Mouse (Mus musculus): ENCODE results near the gene Rhox3e. TPM values are rescaled to one million over a fixed set of nuclear protein-coding genes. Genes with fewer than 3 reads are reported as not detected.
"Not testable (repeated sequence)": the region's sequence is repeated elsewhere in the genome, so short reads cannot be mapped to it uniquely, and the experiment has no call there.

Rhox3e gene
- not detected in 2 replicates for polyA plus RNA-seq (2011; ENCODE audit: insufficient read length, low read depth, missing spikeins)

DNA sequence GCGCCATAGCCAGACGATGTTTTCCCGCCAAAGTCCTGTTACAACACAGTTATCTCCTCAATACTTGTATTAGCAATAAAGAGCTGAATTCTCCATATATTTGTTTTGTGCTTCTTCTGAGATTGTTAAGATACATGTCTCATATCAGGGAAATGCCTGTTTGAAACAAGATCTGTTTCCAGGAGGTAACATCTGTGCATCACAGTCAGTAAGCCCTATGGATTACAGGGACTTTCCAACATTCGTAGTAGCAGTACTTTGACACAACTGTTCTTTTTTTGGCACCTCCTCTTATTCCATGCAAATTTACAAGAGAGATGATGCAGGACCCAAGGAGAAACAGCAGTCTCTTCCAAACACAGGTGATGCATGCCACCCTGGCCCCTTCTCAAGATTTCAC lies at the start of gene Rhox3e:
Gene Rhox3e (plus strand): TSS at position 301 of the 400 bp plus-strand sequence.
- not testable (repeated sequence) for H3K27ac ChIP-seq (ENCODE audit: insufficient read depth, low read length); H3K4me1 ChIP-seq (ENCODE audit: control insufficient read depth, insufficient read depth, low read length); H3K4me3 ChIP-seq (ENCODE audit: insufficient read depth, low read length)

DNA sequence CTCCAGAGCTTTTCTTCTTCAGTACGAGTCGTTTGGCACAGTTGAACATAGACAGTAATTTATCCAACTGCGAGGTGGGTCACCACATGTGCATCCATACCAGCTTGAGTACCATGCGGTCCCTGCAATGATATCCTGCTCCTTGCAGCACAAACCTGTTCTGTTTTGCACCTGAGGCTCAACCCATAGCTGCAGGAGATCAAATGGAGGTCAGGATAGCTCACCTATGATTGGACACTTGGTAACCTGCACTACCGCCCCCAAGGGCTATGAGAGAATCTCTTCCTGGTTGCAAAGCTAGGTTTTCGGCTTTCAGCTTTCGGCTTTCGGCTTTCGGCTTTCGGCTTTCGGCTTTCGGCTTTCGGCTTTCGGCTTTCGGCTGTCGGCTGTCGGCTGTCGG lies 27.8 kb upstream of the Rhox3e start, which contains the start of gene Rhox4d:
Gene Rhox4d (plus strand): TSS at position 301 of the 400 bp plus-strand sequence.
- H3K27ac ChIP-seq (ENCODE audit: insufficient read depth, low read length); H3K4me1 ChIP-seq (ENCODE audit: control insufficient read depth, insufficient read depth, low read length); H3K4me3 ChIP-seq (ENCODE audit: insufficient read depth, low read length): not testable (repeated sequence)

DNA sequence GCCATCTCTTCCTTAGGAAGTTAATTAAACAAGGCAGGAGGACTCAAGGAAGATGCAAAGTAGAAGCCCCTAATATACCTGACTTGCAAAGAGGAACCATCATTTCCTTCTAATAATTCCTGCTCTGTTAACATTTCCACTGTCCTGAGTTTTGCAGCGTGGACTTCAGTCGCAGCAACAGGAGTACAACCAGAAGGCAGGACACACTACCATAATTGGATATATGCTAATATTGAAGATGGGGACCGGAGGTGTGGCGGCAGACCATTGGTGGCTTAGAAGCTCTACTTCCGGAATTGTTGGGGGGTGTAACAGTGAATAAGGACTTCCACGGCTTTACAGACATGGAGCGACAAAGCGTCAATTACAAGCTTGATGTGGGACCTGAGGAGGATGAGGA lies 11.7 kb upstream of the Rhox3e start, which contains the start of gene Rhox2e:
Gene Rhox2e (plus strand): TSS at position 301 of the 400 bp plus-strand sequence.
- H3K27ac ChIP-seq (ENCODE audit: insufficient read depth, low read length); H3K4me1 ChIP-seq (ENCODE audit: control insufficient read depth, insufficient read depth, low read length); H3K4me3 ChIP-seq (ENCODE audit: insufficient read depth, low read length): not testable (repeated sequence)

DNA sequence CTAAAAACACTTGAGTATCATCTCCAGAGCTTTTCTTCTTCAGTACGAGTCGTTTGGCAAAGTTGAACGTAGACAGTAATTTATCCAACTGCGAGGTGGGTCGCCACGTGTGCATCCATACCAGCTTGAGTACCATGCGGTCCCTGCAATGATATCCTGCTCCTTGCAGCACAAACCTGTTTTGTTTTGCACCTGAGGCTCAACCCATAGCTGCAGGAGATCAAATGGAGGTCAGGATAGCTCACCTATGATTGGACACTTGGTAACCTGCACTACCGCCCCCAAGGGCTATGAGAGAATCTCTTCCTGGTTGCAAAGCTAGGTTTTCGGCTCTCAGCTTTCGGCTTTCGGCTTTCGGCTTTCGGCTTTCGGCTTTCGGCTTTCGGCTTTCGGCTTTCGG lies 15.3 kb downstream of the Rhox3e start, which contains the start of gene Rhox4e:
Gene Rhox4e (plus strand): TSS at position 301 of the 400 bp plus-strand sequence.
- not testable (repeated sequence) for H3K4me1 ChIP-seq (ENCODE audit: control insufficient read depth, insufficient read depth, low read length); H3K4me3 ChIP-seq (ENCODE audit: insufficient read depth, low read length); H3K27ac ChIP-seq (ENCODE audit: insufficient read depth, low read length)

DNA sequence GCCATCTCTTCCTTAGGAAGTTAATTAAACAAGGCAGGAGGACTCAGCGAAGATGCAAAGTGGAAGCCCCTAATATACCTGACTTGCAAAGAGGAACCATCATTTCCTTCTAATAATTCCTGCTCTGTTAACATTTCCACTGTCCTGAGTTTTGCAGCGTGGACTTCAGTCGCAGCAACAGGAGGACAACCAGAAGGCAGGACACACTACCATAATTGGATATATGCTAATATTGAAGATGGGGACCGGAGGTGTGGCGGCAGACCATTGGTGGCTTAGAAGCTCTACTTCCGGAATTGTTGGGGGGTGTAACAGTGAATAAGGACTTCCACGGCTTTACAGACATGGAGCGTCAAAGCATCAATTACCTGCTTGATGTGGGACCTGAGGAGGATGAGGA lies 29.3 kb downstream of the Rhox3e start, which contains the start of gene Rhox2f:
Gene Rhox2f (plus strand): TSS at position 301 of the 400 bp plus-strand sequence.
- not testable (repeated sequence) for H3K4me1 ChIP-seq (ENCODE audit: control insufficient read depth, insufficient read depth, low read length); H3K4me3 ChIP-seq (ENCODE audit: insufficient read depth, low read length); H3K27ac ChIP-seq (ENCODE audit: insufficient read depth, low read length)

DNA sequence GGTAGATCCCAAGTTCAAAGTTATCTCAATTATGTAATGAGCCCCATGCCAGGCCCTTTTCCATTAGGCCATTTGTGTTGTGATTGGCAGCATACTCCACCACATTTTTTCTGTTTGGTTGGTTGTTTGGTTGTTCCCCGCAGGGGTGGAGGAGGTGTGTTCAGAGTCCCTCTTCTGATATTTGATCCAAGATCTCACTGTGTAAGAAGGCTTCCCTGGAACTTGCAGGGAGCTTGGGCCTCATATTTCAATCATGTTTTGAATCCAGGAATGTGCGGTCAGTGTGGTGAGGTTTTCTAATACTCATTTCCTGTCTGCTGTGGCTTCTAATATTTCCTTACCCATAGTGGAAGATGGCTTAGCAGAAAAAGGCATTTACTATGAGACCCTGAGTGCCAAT lies 30.8 kb downstream of the Rhox3e start:
- not testable (repeated sequence) for H3K4me3 ChIP-seq (ENCODE audit: insufficient read depth, low read length)

DNA sequence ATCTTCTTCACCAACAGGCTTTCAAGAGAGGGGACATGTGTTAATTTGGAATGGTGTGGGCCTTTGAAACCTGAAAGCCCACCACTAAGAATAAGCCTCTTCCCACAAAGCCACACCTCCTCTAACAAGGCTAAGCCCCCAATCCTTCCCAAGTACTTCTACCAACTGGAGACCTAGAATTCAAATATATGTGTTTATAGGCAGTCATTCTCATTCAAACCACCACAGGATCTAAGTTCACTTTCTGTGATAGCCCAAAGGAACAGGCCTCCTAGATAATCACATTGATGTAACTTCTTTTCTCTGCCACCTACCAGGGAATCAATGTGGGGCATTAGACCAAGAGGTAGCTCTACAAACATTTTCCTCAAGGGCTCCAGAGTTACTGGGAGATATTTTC lies 38.9 kb downstream of the Rhox3e start, which contains the start of gene Rhox3f:
Gene Rhox3f (plus strand): TSS at position 301 of the 400 bp plus-strand sequence.
- not testable (repeated sequence) for H3K27ac ChIP-seq (ENCODE audit: insufficient read depth, low read length); H3K4me3 ChIP-seq (ENCODE audit: insufficient read depth, low read length); H3K4me1 ChIP-seq (ENCODE audit: control insufficient read depth, insufficient read depth, low read length)

More for the DNA sequence above, 30.8 kb downstream of the Rhox3e start:
- not testable (repeated sequence) for H3K4me1 ChIP-seq (ENCODE audit: control insufficient read depth, insufficient read depth, low read length); H3K27ac ChIP-seq (ENCODE audit: insufficient read depth, low read length)

Other genes starting within 250 kb of the Rhox3e start
- not detected in 2 replicates for gene Rhox3a2, start 162.0 kb upstream of the Rhox3e start, polyA plus RNA-seq (2011; ENCODE audit: insufficient read length, low read depth, missing spikeins)
- not detected in 2 replicates for gene Rhox4a2, start 151.2 kb upstream of the Rhox3e start, polyA plus RNA-seq (2011; ENCODE audit: insufficient read length, low read depth, missing spikeins)
- not detected in 2 replicates for gene Rhox2b, start 130.0 kb upstream of the Rhox3e start, polyA plus RNA-seq (2011; ENCODE audit: insufficient read length, low read depth, missing spikeins)
- not detected in 2 replicates for gene Rhox4b, start 109.5 kb upstream of the Rhox3e start, polyA plus RNA-seq (2011; ENCODE audit: insufficient read length, low read depth, missing spikeins)
- gene Rhox2c, start 88.3 kb upstream of the Rhox3e start, polyA plus RNA-seq (2011; ENCODE audit: insufficient read length, low read depth, missing spikeins), result not detected in 2 replicates
- gene Rhox3c, start 83.4 kb upstream of the Rhox3e start, polyA plus RNA-seq (2011; ENCODE audit: insufficient read length, low read depth, missing spikeins), result not detected in 2 replicates
- not detected in 2 replicates for gene Rhox4c, start 61.7 kb upstream of the Rhox3e start, polyA plus RNA-seq (2011; ENCODE audit: insufficient read length, low read depth, missing spikeins)
- gene Rhox2d, start 48.6 kb upstream of the Rhox3e start, polyA plus RNA-seq (2011; ENCODE audit: insufficient read length, low read depth, missing spikeins), result not detected in 2 replicates
- gene Rhox4d, start 27.7 kb upstream of the Rhox3e start, polyA plus RNA-seq (2011; ENCODE audit: insufficient read length, low read depth, missing spikeins), result not detected in 2 replicates
- gene Rhox2e, start 11.6 kb upstream of the Rhox3e start, polyA plus RNA-seq (2011; ENCODE audit: insufficient read length, low read depth, missing spikeins), result not detected in 2 replicates
- not detected in 2 replicates for gene Rhox4e, start 15.4 kb downstream of the Rhox3e start, polyA plus RNA-seq (2011; ENCODE audit: insufficient read length, low read depth, missing spikeins)
- not detected in 2 replicates for gene Rhox2f, start 29.4 kb downstream of the Rhox3e start, polyA plus RNA-seq (2011; ENCODE audit: insufficient read length, low read depth, missing spikeins)
- not detected in 2 replicates for gene Rhox3f, start 39.0 kb downstream of the Rhox3e start, polyA plus RNA-seq (2011; ENCODE audit: insufficient read length, low read depth, missing spikeins)
- gene Rhox4f, start 65.7 kb downstream of the Rhox3e start, polyA plus RNA-seq (2011; ENCODE audit: insufficient read length, low read depth, missing spikeins), result not detected in 2 replicates
- gene Rhox3g, start 86.6 kb downstream of the Rhox3e start, polyA plus RNA-seq (2011; ENCODE audit: insufficient read length, low read depth, missing spikeins), result not detected in 2 replicates
- not detected in 2 replicates for gene Rhox2g, start 101.5 kb downstream of the Rhox3e start, polyA plus RNA-seq (2011; ENCODE audit: insufficient read length, low read depth, missing spikeins)
- gene Rhox4g, start 109.3 kb downstream of the Rhox3e start, polyA plus RNA-seq (2011; ENCODE audit: insufficient read length, low read depth, missing spikeins), result not detected in 2 replicates
- gene Rhox3h, start 126.7 kb downstream of the Rhox3e start, polyA plus RNA-seq (2011; ENCODE audit: insufficient read length, low read depth, missing spikeins), result not detected in 2 replicates
- not detected in 2 replicates for gene Rhox2h, start 131.3 kb downstream of the Rhox3e start, polyA plus RNA-seq (2011; ENCODE audit: insufficient read length, low read depth, missing spikeins)

Data from embryonic fibroblast, embryonic 13.5 days (primary cell).